Mouse (Mus musculus) cerebellum, postnatal 4 days (tissue): ENCODE measurements around the gene Cfap46.
"Not testable (repeated sequence)": the region's sequence is repeated elsewhere in the genome, so short reads cannot be mapped to it uniquely, and the experiment has no call there.

ENCODE experiments used
- DNase-seq, 2 experiments: peaks; one replicate each; pipeline ENCODE4 v3.0.0; 2022; ENCODE audit warnings: low spot score in 2 of 2, mixed read lengths in 1 of 2

The Cfap46 gene

DNA sequence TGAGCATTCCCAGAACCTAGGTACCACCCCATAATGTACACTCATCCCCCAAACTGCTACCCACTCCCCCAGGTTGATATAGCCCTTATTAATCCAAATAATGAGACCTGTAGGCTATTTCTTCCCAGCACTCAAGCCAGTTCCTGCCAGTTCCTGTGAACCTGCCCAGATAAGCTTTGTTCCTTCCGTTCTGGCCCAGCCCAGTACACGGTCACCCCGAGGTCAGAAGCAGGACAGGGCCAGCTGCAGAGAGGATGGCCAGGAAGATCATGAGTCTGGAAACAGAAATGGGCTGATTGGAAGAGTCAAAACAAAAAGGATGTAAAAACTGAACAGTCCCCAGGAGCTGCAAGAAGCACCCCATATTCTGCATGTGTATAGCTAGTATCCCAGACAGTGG lies 20.3 kb downstream of the Cfap46 start:
- DNase-seq = no peak

DNA sequence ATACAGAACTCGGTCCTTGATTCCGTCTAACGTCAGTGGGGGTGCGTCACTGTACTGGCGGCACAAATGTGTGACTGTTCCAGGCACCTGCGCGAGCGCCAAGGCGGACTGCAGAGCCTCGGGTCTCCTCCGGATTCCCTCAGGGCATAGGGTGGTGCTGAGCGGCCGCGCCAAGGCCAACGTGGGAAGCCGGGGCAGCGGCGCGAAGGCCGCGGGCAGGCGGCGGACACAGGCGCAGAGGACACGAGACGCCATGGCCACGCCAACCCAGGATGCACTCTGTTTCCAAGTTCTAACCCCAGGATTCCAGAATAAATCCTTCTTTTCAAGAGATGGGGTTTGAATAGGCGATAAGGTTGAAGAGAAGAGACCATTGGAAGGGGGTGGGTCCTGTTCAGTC lies 23.7 kb downstream of the Cfap46 start:
- DNase-seq = not testable (repeated sequence)

DNA sequence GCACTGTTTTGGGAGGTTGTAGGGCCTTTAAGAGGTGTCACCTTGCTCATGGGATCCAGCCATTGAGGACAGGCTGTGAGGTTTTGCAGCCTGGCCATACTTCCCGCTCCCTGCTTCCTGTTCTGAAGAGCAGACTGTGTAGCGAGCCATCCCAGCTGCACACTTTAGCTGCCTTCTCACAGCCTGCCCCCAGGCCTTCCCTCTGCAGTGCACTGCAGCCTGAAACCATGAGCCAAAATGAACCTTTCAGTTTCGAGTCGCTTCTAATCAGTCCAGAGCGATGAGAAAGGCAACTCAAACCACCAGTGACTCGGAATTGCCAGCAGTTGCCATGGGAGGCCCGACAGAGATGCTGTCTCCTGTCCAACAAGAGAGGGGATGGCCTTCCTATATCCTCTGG lies 33.9 kb downstream of the Cfap46 start:
- DNase-seq = no peak

DNA sequence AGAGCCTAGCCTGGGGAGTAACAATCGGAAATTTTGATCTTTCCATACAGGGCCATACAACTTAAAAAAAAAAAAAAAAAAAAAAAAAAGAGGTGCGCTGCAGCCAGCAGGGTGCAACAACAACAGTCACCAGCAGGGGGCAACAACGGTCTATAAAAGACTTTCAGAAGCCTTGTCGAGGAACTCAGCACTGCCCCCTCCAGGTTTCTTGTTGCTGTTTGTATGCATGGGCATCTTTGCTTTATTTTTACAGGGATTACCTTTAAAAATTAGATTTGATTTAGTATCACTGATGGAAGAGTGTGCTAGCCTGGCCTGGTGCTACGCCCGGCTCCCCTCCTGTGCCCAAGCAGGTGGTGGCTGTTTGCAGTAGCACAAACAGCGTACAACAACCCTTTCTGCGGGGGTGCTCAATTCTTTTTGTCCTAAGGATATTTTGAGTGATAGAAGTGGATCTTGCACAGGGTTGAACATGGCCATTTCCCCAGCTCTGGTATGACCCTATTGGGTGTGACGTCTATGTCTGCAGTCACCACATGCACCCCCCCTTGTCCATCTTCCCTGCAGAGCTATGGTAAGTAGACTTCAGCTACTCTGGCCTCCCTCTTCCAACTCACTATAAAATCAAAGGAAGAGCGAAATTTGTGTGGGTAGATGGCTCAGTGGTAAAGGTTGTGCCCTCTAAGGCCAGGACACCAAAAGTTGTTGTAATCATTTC lies 35.4 kb downstream of the Cfap46 start:
- DNase-seq = peak; percentile 97

DNA sequence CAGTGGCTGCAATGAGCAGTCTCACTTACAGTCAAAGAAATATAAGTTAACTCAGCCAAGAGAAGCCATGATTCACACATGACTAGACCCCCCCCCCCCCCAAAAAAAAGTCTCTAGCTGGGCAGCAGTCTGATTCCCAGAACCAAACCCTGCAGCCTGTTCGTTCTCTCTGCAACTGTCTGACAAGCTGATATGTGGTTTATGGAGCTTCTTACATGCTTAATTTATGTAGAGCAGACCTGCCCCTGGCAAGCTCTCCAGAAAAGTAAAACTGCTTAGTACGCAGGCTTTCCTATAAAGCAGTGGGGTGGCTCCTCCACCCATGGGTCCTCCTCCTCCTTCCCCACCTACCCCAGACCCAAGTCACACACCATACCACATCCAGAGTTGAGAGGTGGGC lies 50.2 kb downstream of the Cfap46 start:
- no peak for DNase-seq

DNA sequence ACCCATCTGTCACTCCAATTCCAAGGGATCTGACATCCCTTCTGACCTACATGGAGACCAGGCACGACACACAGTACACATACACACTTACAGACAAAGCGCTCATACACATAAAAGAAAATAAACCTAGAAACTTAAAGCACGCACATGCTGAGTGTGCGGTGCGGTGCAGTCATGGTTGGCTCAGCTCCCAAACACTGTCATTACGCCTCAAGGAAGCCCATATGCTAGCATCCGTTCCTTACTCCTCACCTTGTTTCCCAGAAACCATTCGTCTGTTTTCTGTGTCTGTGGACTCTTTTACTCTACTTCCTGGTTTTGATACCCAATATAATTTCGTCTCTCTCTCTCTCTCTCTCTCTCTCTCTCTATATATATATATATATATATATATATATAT lies 58.5 kb downstream of the Cfap46 start:
- DNase-seq = no peak

DNA sequence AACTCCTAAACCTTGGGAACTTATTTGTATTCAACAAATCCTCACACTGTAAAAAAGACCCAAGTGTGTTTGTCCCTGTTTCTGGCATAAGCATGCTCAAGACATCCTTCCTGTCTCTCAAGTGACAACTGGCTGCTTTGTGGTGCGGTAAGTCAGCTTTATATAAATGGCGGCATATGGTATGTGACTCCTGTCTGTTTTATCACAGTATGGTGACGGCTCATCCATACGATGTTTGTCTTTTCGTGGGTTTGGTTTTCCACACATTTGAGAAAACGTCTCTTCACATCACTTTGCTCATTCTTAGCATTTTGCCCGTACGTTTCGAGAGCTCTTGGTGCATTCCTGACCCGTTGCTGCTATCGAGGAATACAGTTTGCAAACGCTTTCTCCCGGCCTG lies 61.0 kb downstream of the Cfap46 start:
- DNase-seq = no peak

DNA sequence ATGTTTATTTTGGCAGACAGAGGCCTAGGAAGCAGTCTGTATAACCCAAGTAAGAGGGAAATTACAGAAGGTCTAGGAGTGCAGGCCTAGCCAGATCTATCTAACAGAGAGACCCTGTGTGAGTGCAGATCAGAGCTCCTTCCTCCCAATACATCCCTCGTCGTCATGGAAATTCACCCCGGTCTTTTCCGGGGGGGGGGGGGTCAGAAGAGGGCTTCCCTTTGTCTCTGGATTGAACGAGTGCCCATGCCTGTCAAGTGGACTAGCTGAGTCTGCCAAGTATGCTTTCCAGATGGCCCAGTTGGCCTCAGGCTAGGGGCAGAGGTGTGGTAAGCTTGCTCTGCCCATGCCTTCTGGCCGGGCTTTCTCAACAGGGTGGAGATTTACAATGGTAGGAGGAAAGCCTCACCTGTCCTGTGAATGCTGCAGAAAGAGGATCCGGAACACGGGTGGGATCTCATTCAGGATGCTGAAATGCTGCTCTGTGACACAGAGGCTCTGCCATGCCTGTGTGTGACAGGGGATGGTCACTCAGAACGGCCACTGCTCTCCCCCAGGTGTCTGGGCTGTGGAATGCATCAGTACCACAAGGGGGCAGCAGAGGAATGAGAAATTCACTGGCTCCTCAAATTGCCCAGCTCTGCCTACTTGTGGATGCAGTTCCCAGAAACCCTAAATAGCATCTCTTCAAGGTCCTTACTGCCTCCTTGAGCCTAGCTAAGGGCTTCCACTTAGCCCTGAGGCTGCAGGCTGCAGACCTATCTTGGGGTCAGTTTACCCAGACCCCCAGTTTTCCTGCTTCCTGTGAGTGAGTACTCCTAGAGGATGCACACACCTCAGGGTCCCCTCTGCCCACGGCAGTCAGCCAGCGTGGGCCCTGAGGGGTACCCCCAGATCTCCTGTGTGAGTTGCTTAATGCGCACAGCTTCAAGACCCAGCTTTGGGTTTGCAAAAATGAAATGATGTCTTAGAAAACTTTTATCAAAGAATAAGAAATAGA lies 67.5 kb downstream of the Cfap46 start:
- peak; percentile 65 to 82 for DNase-seq

DNA sequence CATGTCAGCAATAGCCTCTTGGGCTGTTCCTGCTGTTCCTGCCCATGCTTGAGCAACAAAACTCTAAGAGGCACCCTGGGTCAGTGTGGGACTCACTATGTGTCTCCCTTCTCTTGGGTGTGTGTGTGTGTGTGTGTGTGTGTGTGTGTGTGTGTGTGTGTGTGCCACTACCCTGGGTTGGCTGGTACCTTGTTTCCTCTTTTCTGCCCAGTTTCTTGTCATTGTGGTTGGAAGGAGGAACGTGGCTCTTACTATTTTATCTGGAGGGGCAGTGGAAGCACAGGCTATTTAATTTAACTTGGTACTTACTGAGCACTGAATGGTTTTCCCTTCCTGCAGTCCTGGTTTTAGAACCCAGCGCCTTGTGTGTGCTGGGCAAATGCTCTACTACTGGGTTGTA lies 73.3 kb downstream of the Cfap46 start:
- DNase-seq = no peak

DNA sequence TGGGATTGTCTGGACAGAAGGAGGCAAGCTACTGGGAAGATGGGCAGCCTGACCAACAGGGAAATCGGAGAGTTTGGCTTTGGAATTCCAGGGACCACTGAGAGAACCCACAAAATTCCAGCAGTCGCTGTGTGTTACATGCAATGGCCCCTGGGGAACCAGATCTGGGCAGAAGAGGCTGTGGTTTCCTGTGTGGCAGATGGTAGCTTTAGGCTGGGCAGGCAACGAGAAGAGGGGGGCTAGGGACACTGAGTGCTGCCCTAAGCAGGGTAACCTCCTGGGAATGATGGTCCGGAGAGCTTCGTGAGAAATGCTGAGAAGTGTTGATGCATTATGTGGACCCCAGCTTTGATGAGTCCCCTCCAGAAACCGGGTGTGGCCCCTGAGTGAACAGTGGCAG lies 87.8 kb downstream of the Cfap46 start:
- DNase-seq = no peak

DNA sequence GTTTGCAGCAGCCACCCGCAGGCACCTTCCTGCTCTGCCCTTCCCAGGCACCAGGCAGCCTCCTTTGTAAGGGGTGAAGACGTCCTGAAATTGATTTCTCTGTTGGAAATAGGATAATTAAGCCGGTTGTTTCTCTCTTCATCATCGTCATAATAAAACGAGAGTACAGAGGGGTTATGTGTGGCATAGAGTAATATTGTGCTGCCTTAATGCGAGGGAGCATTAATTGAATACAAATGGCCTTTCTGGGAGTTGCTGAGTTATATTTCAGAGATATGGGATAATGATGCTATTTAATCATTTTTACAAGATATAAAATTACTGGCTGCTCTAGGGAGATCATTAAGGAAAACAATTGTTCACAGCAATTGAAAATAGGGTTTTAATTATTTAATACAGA lies 88.3 kb downstream of the Cfap46 start:
- DNase-seq = no peak

DNA sequence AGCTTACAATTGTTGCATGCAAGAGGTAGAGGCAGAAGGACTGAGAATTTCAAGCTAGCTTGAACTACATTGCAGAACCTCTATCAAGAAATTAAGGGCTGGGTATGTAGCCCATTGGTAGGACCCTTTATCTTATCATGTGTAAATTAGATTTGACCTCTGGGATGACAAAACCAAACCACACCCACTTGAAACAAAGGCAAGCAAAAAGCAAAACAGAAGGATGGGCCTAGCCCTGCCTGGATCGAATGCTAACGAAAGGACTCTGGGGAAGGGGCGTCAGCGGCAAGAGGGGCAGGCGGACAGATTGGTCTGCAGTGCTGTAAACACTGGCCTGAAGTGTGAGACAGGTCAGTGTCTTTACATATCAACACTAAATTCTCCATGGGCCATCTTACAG lies 92.3 kb downstream of the Cfap46 start:
- no peak for DNase-seq

DNA sequence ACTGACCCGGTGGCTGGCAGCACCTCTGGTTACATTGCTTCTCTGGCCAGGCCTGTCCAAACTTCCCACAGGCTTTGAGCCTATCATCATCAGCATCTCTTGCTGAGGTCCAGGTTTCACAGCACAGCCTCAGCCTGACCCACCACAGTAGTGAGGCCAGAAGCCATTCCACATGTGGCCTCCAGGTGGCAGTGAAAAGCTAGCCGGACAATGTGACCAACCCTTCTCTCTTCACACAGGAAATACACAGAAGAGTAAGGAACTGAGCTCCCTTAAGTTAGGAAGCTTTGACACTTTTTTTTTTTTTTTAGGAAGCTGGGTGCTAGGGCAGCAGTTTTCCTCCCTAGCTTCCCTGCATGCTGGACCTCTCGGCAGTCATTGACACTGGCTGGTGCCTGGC lies 93.3 kb downstream of the Cfap46 start:
- peak; percentile 35 to 61 for DNase-seq

DNA sequence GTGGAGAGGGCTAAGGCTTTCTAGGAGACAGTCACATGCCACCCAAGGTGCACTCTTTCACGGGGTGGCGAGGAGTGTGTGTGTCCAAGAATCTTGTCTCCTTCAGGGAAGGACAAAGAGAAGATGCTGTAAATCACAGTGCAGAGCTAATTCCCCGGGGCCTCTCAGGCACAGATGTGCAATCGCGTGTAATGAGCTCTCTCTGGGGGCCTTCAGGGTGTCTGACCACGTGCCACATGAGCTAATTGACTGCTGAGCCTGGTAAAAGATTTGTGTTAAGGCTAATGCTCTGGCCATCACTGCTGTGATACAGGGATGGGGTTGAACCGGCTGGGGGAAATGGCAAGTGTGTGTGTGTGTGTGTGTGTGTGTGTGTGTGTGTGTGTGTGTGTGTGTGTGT lies 95.7 kb downstream of the Cfap46 start:
- DNase-seq = no peak

DNA sequence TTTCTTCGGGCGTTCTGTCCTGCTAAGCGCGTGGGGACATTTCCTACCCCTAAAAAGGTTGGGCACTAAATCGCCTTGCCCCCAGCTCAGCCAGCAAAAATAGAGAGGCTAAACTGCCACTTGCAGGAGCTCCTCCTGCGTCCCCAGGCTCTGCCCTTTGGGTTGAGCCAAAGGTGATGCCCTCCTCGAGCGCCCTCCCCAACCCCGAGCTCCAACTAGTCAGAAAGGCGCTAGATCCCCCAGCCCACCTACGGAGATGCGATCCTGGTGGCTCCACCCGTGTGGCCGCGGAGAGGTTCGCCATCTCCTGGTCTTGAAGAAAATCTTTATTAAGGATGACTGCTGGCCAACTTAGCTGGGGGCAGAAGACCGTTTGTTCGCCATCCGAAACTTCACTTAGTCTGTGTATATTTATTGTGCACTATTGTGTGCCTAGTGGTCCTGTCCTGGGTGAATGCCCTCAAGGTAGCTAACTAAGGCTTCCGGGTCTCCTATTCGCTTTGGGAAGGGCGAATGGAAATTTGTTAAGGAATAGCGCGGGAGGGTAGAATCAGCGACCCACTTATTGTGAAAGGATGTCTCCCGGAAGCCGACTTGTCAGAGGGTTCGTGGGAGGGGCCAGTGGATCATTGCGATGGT lies 98.3 kb downstream of the Cfap46 start:
- DNase-seq = no peak

DNA sequence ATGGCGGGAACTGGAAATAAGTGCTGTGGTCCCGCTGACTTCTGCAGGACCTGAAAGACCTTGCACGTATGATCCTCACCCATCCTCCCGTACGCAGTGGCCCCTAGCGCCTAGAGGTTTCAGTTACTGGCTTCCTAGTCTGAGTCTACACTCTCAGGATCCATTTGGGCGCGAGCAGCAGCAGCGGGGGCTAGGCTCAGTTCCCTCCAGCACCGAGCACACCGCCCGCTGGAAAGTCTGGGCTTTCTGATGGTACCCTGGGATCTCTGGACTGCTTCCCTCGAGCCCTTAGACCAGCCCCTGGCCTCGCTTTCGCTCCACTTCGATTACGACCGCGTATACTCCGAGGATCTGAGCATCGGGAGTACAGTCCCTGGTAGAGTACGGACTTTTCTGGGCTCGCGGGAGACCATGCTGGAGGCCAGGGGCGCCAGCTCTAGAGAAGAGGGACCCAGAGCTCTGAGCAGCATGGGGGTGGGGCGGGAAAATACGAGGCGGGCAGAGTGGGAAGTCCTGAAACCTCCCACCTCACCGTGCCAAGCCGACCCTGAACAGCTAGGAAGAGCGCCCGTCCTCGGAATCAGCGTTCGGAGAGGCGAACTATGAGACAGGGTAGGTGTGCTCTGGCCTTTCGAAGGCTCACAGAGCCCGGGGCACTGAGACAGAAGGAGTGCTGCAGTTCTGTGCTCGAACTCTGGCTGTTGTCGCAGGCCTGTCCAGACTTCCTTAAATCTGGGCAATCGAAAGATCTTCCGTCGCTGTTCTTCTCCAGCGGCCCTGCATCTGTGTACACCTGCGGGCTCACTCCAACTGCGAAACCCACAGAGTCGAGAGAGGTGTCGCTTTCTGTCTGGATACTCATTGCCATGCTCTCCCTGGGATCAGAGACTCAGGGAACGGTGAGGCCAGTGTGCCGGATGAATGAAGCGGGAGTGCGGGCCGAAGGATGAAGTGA lies 99.1 kb downstream of the Cfap46 start:
- no peak for DNase-seq

DNA sequence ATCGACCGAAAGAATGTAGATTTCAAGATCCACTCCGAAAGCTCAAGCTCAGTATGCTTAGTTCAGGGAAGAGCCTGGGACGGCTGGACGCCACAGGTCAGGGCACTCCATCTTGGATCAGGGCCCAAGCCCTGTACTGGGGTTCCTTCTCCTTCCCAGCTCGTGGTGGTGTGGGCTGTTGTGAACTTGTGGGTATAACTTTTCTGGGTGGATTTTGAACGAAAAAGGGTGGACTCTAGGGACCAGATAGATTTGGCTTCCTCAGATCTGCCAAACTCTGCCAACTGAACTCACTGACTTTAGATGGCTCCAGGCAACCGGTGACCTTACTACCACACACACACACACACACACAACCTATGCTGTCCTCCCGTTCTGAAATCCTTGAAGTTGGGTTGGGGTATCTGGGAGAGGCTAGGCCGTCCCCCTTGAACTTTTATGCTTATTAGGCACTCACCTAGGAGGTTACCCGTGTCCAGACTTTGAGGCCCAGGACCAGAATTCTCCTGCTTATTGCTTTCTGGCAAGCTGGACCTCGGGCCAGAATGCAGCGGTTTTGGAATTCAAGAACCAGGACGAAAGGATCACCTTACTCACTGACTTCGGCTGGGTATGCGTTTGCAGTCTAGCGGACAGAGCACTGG lies 100.4 kb downstream of the Cfap46 start:
- DNase-seq = no peak

DNA sequence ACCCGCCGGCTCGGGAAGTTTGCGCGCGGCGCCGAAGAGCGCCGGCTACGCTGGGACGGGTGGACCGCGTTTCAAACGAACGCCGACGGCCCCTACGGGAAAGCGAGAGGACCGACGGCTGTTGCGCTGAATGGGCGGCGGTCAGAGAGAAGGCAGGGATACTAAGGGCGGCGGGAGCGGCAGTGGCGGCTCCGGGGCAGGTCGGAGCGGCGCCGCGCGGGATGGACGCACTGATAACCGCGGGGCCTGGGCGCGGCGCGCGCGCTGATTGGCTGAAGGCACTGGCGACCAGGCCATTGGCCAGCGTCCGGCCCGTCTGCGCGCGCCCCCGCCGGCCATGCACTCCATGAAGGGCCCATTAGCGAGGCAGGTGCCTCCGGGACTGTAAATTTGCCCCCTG lies 101.0 kb downstream of the Cfap46 start, which contains the start of gene Nkx6-2:
Nkx6-2 (minus strand) TSS at position 203 of the 400 bp plus-strand sequence.
- DNase-seq = peak in 1 of 2 experiments; percentile 49

DNA sequence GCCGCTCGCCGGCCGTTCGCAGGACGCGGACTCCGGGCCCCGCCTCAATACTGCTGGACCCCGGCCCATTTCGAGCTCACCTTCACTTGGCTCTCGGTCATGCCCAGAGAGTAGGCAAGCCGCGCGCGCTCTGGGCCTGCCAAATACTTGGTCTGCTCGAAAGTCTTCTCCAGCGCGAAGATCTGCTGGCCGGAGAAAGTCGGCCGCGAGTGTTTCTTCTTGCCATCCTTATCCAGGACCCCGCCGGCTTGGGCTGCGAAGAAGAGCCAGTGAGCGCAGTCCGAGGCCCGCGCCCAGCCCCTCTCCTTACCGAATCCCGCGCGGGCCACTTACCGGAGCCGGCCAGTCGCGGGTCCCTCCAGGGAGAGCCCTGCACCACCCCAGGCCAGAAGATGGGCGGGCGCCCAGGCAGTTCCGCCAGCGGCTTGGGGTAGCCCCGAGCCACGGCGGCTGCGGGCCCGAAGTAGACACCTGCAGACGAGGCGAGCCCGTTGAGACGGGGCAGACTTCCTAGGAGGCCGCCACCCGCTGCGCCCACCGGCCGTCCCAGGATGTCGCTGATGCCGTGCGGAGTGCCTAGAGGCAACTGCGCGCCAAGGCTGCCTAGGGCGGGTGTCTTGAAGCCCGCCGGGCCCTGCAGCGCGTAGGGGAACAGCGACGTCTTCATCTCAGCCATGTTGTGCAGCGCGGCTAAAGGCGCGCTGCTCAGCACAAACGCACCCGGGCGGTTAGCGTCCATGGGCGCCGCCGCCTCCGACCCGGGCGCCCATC lies 101.6 kb downstream of the Cfap46 start:
- peak in 1 of 2 experiments; percentile 20 for DNase-seq
